Mouse (Mus musculus): Measurements from ENCODE around the gene Apoc1. TPM values are rescaled to one million over a fixed set of nuclear protein-coding genes. Genes with fewer than 3 reads are reported as not detected.
A peak's percentile ranks its signal among the peaks of the same experiment; 100 is the strongest.

The Apoc1 gene
- total and polyA plus RNA-seq, 2 experiments from 2014 or later: 3.0 to 5.3 TPM

GRCm38 (mm10) chr7:19716055-19716682 is 23.7 kb upstream of the Apoc1 start:
- peaks cover 24% of the 10 kb centered on the region for H3K36me3 ChIP-seq (ENCODE audit: insufficient read depth)
- H3K27ac ChIP-seq (ENCODE audit: low read depth, low read length): peak overlapping the region; percentile 83
- no peak for ATAC-seq
- no peak for TF ChIP-seq CTCF (IDR thresholded peaks at IDR 0.05; ENCODE audit: low read depth)
- peak overlapping the region; percentile 43 for H3K4me2 ChIP-seq (ENCODE audit: low read depth)
- 0 out of 2 replicates have a peak, but pooled peaks cover 6% of the 10 kb centered on the region for H3K4me1 ChIP-seq (ENCODE audit: insufficient read depth)
- peak overlapping the region; percentile 25 for H3K4me3 ChIP-seq (ENCODE audit: low read depth, low read length)
- peak overlapping the region; percentile 31 for H3K9ac ChIP-seq
- 4% methylated on average over 18 of the region's 18 CpGs for WGBS
- no peaks in the 10 kb centered on the region for H3K27me3 ChIP-seq (ENCODE audit: insufficient read depth, low read length)
- no peak for DNase-seq
- H3K9me3 ChIP-seq (ENCODE audit: low read length): no peaks in the 10 kb centered on the region; the same call in 1 of the 2 replicates

DNA sequence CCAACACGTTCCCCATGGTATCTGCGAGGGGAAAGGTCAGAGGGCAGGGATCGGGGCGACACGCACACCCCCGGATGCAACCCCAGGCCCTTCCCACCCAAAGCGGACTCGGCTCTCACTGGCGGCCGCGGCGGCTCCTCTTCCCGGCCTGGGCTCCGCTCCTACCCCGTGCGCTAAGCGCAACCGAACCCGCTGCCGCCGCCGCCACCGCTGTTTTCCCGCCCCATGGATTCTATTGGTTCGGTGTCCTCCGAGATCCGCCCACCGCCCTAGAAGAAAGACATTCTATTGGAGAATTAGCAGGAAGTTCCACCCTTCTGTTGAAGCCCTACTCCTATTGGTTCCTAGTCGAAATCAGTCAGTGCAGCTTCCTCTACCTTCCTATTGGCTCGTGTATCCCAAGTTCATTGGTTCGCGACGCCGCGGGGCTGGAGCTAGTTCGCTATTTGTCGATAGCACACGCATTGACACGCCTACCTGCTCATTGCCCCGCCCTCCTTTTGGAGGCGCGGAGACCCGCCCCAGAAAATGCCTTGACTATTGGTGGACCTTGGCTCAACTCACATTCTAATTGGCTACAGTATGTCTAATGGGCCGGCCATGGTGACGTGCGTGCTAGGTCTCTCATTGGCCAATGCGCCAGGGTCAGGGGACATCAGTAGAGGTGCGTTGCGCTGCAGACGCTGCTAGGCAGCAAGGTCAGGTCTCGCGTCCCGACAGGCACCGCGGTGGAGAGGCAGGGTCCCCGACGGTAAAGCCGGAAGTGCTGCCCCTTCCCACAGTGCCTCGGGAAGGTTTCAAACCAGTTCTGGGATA is 23.0 kb upstream of the Apoc1 start, which contains the start of gene Tomm40:
TSS of gene Tomm40 (minus strand) at position 200 of the 816 bp plus-strand sequence.
- TF ChIP-seq CTCF (IDR thresholded peaks at IDR 0.05; ENCODE audit: low read depth): no peak
- peak; percentile 100 for DNase-seq
- H3K4me1 ChIP-seq (ENCODE audit: insufficient read depth): 0 out of 2 replicates have a peak, but pooled peaks cover 6% of the 10 kb centered on the region
- peak; percentile 95 for ATAC-seq
- H3K27me3 ChIP-seq (ENCODE audit: insufficient read depth, low read length): no peaks in the 10 kb centered on the region
- H3K4me3 ChIP-seq (ENCODE audit: low read depth, low read length): peak within 1 kb of the TSS; percentile 94
- H3K9me3 ChIP-seq (ENCODE audit: low read length): no peaks in the 10 kb centered on the region
- peak within 1 kb of the TSS; percentile 97 for H3K4me2 ChIP-seq (ENCODE audit: low read depth)
- peak within 1 kb of the TSS; percentile 85 for H3K27ac ChIP-seq (ENCODE audit: low read depth, low read length)
- under 1% methylated on average over 57 of the region's 59 CpGs for WGBS
- H3K36me3 ChIP-seq (ENCODE audit: insufficient read depth): peaks cover 26% of the 10 kb centered on the region
- peak within 1 kb of the TSS; percentile 94 for H3K9ac ChIP-seq

DNA sequence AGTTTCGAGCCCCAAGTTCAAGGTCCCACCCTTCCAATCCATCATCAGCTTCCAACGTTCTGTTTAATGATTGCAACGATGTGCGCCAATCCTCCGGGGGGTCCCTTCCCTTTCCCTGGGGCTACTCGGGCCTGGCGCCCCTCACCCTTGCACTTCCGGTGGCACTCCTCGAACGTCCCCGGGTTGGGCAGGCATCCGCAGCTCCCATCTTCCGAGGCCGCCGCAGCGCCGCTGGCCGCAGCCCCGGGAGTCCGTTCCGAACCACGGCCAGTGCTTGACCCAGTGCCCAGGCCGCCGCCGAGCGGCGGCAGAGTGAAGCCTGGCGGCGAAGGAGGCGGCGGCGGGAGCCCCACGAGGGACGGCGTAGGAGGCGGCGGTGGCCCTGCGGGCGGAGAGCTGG is 22.4 kb upstream of the Apoc1 start:
- TF ChIP-seq CTCF (IDR thresholded peaks at IDR 0.05; ENCODE audit: low read depth): no peak; the same call in 1 of the 2 replicates
- Histone ChIP-seq H3K9ac (peak overlapping the region; percentile 94), H3K9me3 (ENCODE audit: low read length) (no peaks in the 10 kb centered on the region), H3K4me2 (ENCODE audit: low read depth) (peak overlapping the region; percentile 97), H3K4me1 (ENCODE audit: insufficient read depth) (0 out of 2 replicates have a peak, but pooled peaks cover 6% of the 10 kb centered on the region), H3K36me3 (ENCODE audit: insufficient read depth) (peaks cover 29% of the 10 kb centered on the region), H3K27ac (ENCODE audit: low read depth, low read length) (peak overlapping the region; percentile 85), H3K4me3 (ENCODE audit: low read depth, low read length) (peak overlapping the region; percentile 94), H3K27me3 (ENCODE audit: insufficient read depth, low read length) (no peaks in the 10 kb centered on the region)
- DNase-seq (no peak), ATAC-seq (no peak)
- WGBS: under 1% methylated on average over 35 of the region's 39 CpGs

DNA sequence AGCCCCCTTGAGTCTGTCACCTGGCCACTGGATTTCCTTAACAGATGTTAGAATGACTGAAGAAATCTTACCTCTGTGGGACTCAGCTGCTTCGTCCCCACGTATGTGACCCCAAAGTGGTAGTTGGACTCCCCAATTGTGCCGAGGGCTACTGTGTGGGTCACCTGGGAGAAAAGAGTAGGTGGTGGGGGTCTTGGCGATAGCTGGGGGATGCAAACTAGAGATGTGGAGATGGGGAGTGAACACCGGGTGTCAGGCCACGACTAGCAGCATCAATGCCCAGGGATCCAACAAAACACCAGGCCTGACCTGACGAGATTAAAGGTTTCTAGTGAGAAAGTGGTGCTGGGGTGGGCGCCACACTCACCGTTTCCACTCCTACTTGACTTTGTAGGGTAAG is 21.1 kb upstream of the Apoc1 start:
- H3K36me3 ChIP-seq (ENCODE audit: insufficient read depth): peaks cover 40% of the 10 kb centered on the region
- no peak overlapping the region for H3K9ac ChIP-seq
- WGBS: 92% methylated on average over 9 of the region's 9 CpGs
- no peak for DNase-seq
- no peaks in the 10 kb centered on the region for H3K9me3 ChIP-seq (ENCODE audit: low read length)
- H3K4me2 ChIP-seq (ENCODE audit: low read depth): no peak overlapping the region
- H3K4me3 ChIP-seq (ENCODE audit: low read depth, low read length): no peak overlapping the region
- no peak for TF ChIP-seq CTCF (IDR thresholded peaks at IDR 0.05; ENCODE audit: low read depth)
- ATAC-seq: no peak
- 0 out of 2 replicates have a peak, but pooled peaks cover 6% of the 10 kb centered on the region for H3K4me1 ChIP-seq (ENCODE audit: insufficient read depth)
- H3K27me3 ChIP-seq (ENCODE audit: insufficient read depth, low read length): no peaks in the 10 kb centered on the region
- H3K27ac ChIP-seq (ENCODE audit: low read depth, low read length): no peak overlapping the region

GRCm38 (mm10) chr7:19713196-19713595 is 20.7 kb upstream of the Apoc1 start:
- H3K9ac ChIP-seq: no peak overlapping the region
- no peaks in the 10 kb centered on the region for H3K27me3 ChIP-seq (ENCODE audit: insufficient read depth, low read length)
- WGBS: 50% methylated on average over 4 of the region's 4 CpGs
- no peaks in the 10 kb centered on the region for H3K9me3 ChIP-seq (ENCODE audit: low read length)
- H3K4me2 ChIP-seq (ENCODE audit: low read depth): no peak overlapping the region
- DNase-seq (no peak), ATAC-seq (no peak)
- no peak overlapping the region for H3K27ac ChIP-seq (ENCODE audit: low read depth, low read length)
- H3K4me1 ChIP-seq (ENCODE audit: insufficient read depth): 0 out of 2 replicates have a peak, but pooled peaks cover 6% of the 10 kb centered on the region
- TF ChIP-seq CTCF (IDR thresholded peaks at IDR 0.05; ENCODE audit: low read depth): peak; percentile 52
- no peak overlapping the region for H3K4me3 ChIP-seq (ENCODE audit: low read depth, low read length)
- H3K36me3 ChIP-seq (ENCODE audit: insufficient read depth): peaks cover 41% of the 10 kb centered on the region

GRCm38 (mm10) chr7:19712414-19712813 is 20.0 kb upstream of the Apoc1 start:
- Histone ChIP-seq H3K4me1 (ENCODE audit: insufficient read depth) (0 out of 2 replicates have a peak, but pooled peaks cover 6% of the 10 kb centered on the region), H3K27ac (ENCODE audit: low read depth, low read length) (no peak overlapping the region), H3K27me3 (ENCODE audit: insufficient read depth, low read length) (no peaks in the 10 kb centered on the region), H3K4me2 (ENCODE audit: low read depth) (no peak overlapping the region), H3K9me3 (ENCODE audit: low read length) (no peaks in the 10 kb centered on the region), H3K9ac (no peak overlapping the region), H3K36me3 (ENCODE audit: insufficient read depth) (peaks cover 41% of the 10 kb centered on the region), H3K4me3 (ENCODE audit: low read depth, low read length) (no peak overlapping the region)
- DNase-seq (no peak), ATAC-seq (no peak)
- 59% methylated on average over 4 of the region's 4 CpGs for WGBS
- TF ChIP-seq CTCF (IDR thresholded peaks at IDR 0.05; ENCODE audit: low read depth): peak; percentile 64

GRCm38 (mm10) chr7:19710650-19711049 is 18.2 kb upstream of the Apoc1 start:
- Histone ChIP-seq H3K9me3 (ENCODE audit: low read length) (no peaks in the 10 kb centered on the region), H3K4me2 (ENCODE audit: low read depth) (no peak overlapping the region), H3K4me1 (ENCODE audit: insufficient read depth) (no peaks in the 10 kb centered on the region), H3K27me3 (ENCODE audit: insufficient read depth, low read length) (no peaks in the 10 kb centered on the region), H3K9ac (no peak overlapping the region), H3K4me3 (ENCODE audit: low read depth, low read length) (no peak overlapping the region), H3K27ac (ENCODE audit: low read depth, low read length) (no peak overlapping the region), H3K36me3 (ENCODE audit: insufficient read depth) (peaks cover 41% of the 10 kb centered on the region)
- TF ChIP-seq CTCF (IDR thresholded peaks at IDR 0.05; ENCODE audit: low read depth): no peak
- ATAC-seq: no peak
- DNase-seq: no peak
- WGBS: 93% methylated on average over 10 of the region's 10 CpGs

All from forebrain, postnatal 0 days (tissue).